Mouse (Mus musculus) G1E (cell line): ENCODE results near the gene Urb1. TPM values are rescaled to one million over a fixed set of nuclear protein-coding genes. Genes with fewer than 3 reads are reported as not detected.

Experiments used
- ATAC-seq: 2 replicates; pipeline ENCODE4 v1.8.0; 2016; ENCODE audit warnings: mild to moderate bottlenecking; ENCODE audit not compliant: insufficient number of reproducible peaks, poor library complexity, low FRiP score, severe bottlenecking; ENCODE audit errors: extremely low read depth
- DNase-seq: peaks from one replicate; pipeline ENCODE4 v3.0.0; 2012; ENCODE audit warnings: low spot score
- H3K27me3 ChIP-seq: 2 replicates; pipeline ENCODE4 v1.6.1; 2012; ENCODE audit warnings: mild to moderate bottlenecking, low read length, inconsistent platforms; ENCODE audit not compliant: insufficient read depth
- H3K36me3 ChIP-seq: replicated peaks from 2 replicates; pipeline ENCODE3; 2012; ENCODE audit warnings: mild to moderate bottlenecking, inconsistent platforms
- H3K4me1 ChIP-seq: 2 replicates; pipeline ENCODE4 v1.6.1; 2012; ENCODE audit warnings: low read depth, low read length, inconsistent platforms, mixed read lengths; ENCODE audit not compliant: insufficient read depth
- H3K4me3 ChIP-seq: 2 replicates; pipeline ENCODE4 v1.5.1; 2012; ENCODE audit warnings: low read depth, mild to moderate bottlenecking, inconsistent platforms, low read length, moderate library complexity, mixed read lengths
- H3K9me3 ChIP-seq: replicated peaks from 2 replicates; pipeline ENCODE4 v1.6.1; 2012; ENCODE audit warnings: inconsistent platforms
- CTCF ChIP-seq: IDR thresholded peaks from 2 replicates; pipeline ENCODE4 v1.5.1; 2012; ENCODE audit warnings: low read depth, low read length, inconsistent platforms, mixed read lengths
- GATA1 ChIP-seq: IDR thresholded peaks from 2 replicates; pipeline ENCODE4 v1.6.1; 2012; ENCODE audit warnings: borderline replicate concordance, low read length, inconsistent platforms, mixed read lengths
- GATA2 ChIP-seq: IDR thresholded peaks from 2 replicates; pipeline ENCODE4 v1.6.1; 2012; ENCODE audit warnings: low read depth, low read length, inconsistent platforms, borderline replicate concordance
- POLR2AphosphoS5 ChIP-seq: IDR thresholded peaks from 2 replicates; pipeline ENCODE4 v1.6.1; 2012; ENCODE audit warnings: low read depth, low read length, inconsistent platforms; ENCODE audit not compliant: insufficient replicate concordance
- TAL1 ChIP-seq: conservative IDR thresholded peaks from 2 replicates; pipeline ENCODE4 v1.6.1; 2012; ENCODE audit warnings: low read depth, low read length, inconsistent platforms, mixed read lengths
- polyA plus RNA-seq: library from polyadenylated mRNA; stranded (reverse); fragments of >175 nt; gene quantifications from 2 replicates; pipeline ENCODE4 v1.2.3, GENCODE M21; 2012
- total RNA-seq, 2 experiments: library from RNA; stranded (forward) in 1 of 2; stranded (reverse) in 1 of 2; fragments of 200-1000 nt in 1 of 2; fragments of >200 nt in 1 of 2; fragmentation: Nextera tagmentation in 1 of 2; gene quantifications; 2 replicates each; pipeline ENCODE4 v1.2.3; 2014 to 2017

Gene Urb1
- total and polyA plus RNA-seq, 3 experiments: 9.8 to 24.2 (median 10.9) TPM

DNA sequence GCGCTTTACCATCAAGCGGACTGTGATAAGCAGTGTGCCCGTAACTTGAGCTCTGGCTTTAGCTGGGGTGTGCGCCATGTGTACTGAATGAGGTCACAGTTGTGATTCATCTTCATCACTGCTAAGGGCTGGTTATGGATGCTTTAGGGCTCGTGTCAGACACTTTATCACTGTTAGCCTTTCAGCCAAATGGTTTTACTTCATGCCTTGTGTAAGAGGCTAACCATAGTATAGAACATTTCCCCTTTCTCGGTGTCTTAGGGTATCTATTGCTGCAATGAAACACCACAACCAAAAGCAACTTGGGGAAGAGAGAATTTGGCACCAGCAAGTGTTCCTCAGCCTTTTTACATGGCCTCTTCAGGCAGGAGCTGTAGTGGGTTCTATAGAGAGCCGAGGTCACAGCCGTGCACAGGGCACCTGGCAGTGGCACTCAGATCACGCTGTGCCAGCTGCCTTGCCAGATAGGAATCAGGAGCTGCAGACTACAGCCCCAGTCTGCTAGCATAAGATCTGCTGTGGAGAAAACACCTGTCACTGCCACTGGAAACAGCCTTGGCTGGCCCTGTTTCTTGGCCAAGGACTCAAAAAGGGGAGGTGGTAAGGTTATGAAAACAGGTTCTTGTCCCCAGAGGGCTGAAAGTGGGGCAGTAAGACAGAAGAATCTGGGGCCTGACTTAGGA lies 44.9 kb downstream of the Urb1 start:
- Histone ChIP-seq H3K4me3 (no peak overlapping the region), H3K4me1 (no peaks in the 10 kb centered on the region; the same call in 1 of the 2 replicates), H3K36me3 (peaks cover 94% of the 10 kb centered on the region), H3K27me3 (no peaks in the 10 kb centered on the region), H3K9me3 (no peaks in the 10 kb centered on the region)
- ATAC-seq: no peak
- TF ChIP-seq GATA2: no peak
- TF ChIP-seq TAL1: no peak
- no peak for TF ChIP-seq CTCF
- no peak for TF ChIP-seq GATA1
- no peak for TF ChIP-seq POLR2AphosphoS5
- DNase-seq: no peak

GRCm38 (mm10) chr16:90760515-90760914 lies 49.7 kb downstream of the Urb1 start:
- H3K4me3 ChIP-seq: no peak overlapping the region
- ATAC-seq (no peak), DNase-seq (no peak)
- H3K27me3 ChIP-seq: no peaks in the 10 kb centered on the region
- H3K9me3 ChIP-seq: no peaks in the 10 kb centered on the region
- no peaks in the 10 kb centered on the region; the same call in 1 of the 2 replicates for H3K4me1 ChIP-seq
- TF ChIP-seq GATA1 (no peak), GATA2 (no peak), CTCF (no peak), TAL1 (no peak), POLR2AphosphoS5 (no peak)
- peaks cover 90% of the 10 kb centered on the region for H3K36me3 ChIP-seq

DNA sequence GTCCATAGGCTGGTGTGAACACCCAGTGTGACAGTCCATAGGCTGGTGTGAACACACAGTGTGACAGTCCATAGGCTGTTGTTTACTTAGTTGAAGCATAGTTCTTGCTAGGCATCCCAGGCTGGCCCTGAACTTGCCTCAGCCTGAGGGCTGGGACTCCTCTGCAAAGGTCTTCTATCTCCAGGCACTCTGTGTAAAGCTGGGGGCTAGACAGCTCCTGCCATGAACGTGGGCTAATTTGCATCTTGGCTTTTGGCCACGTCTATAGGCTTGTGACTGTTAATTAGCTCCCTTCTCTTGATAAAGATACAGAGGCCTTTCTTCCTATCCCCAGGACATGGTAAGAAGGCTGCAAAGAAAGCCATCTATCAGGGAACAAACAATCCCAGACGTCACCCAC lies 50.9 kb downstream of the Urb1 start:
- Histone ChIP-seq H3K4me3 (no peak overlapping the region), H3K27me3 (no peaks in the 10 kb centered on the region), H3K4me1 (no peaks in the 10 kb centered on the region; the same call in 1 of the 2 replicates), H3K36me3 (peaks cover 94% of the 10 kb centered on the region), H3K9me3 (no peaks in the 10 kb centered on the region)
- no peak for TF ChIP-seq POLR2AphosphoS5
- TF ChIP-seq GATA2: no peak
- TF ChIP-seq CTCF: no peak
- TF ChIP-seq TAL1: no peak
- TF ChIP-seq GATA1: no peak
- DNase-seq (no peak), ATAC-seq (no peak)

DNA sequence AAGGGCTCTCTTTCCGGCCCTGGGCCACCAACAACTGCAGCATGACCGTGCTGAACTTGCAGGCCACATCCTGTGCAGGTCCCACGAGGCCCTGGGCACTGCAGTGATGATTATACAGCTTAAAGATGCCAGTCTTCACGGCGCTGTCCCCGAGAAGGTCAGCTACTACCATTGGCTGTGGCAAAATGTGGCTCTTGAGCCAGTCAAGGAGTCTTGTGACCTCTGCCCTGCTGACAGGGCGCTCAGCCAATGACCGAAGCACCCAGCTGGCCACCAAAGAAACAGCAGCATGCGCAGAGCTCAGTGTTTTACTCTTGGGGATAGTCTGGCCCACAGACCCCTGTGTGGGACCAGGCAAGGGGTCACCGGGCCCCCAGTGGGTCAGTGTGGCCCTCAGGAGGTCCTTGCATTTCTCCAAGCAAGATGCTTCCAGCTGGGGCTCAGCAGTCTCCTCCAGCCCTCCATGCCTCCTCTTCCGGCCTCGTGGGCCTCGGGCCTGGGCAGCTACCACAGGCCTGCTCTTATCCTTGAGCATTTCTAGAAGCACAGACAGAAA lies 56.7 kb downstream of the Urb1 start:
- no peaks in the 10 kb centered on the region for H3K9me3 ChIP-seq
- no peaks in the 10 kb centered on the region for H3K27me3 ChIP-seq
- H3K4me3 ChIP-seq: no peak overlapping the region
- 0 out of 2 replicates have a peak, but pooled peaks cover 3% of the 10 kb centered on the region for H3K4me1 ChIP-seq
- DNase-seq (no peak), ATAC-seq (no peak)
- no peak for TF ChIP-seq TAL1
- TF ChIP-seq GATA2: no peak
- no peak for TF ChIP-seq POLR2AphosphoS5
- TF ChIP-seq GATA1: no peak
- TF ChIP-seq CTCF: no peak
- H3K36me3 ChIP-seq: peaks cover 92% of the 10 kb centered on the region

GRCm38 (mm10) chr16:90748169-90748568 lies 62.0 kb downstream of the Urb1 start:
- 0 out of 2 replicates have a peak, but pooled peaks cover 3% of the 10 kb centered on the region for H3K4me1 ChIP-seq
- no peaks in the 10 kb centered on the region for H3K9me3 ChIP-seq
- ATAC-seq (no peak), DNase-seq (no peak)
- TF ChIP-seq GATA1 (no peak), POLR2AphosphoS5 (no peak), CTCF (no peak), GATA2 (no peak), TAL1 (no peak)
- no peak overlapping the region for H3K4me3 ChIP-seq
- peaks cover 45% of the 10 kb centered on the region for H3K36me3 ChIP-seq
- H3K27me3 ChIP-seq: 0 out of 2 replicates have a peak, but pooled peaks cover 5% of the 10 kb centered on the region

DNA sequence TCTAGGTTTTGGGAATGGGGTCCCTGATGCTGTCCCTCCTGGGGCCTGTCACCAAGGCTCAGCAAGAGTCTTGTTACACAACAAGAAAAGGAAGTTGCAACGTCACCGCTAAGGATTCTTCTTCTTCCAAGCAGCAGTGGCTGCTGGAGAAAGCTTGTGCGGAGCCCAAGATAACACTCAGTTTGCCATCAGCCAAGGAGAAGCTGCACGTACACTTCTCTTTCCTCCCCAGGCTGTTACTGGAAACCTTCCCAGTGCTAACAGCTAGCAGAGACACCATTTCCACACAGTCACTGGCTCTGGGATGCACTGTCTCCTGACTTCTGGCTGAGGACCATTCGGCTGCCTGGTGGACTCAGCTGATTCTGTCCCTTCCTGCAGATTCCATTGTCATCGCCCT lies 63.1 kb downstream of the Urb1 start:
- H3K27me3 ChIP-seq: peaks cover 9% of the 10 kb centered on the region
- ATAC-seq (no peak), DNase-seq (no peak)
- H3K4me1 ChIP-seq: 0 out of 2 replicates have a peak, but pooled peaks cover 3% of the 10 kb centered on the region
- no peaks in the 10 kb centered on the region for H3K9me3 ChIP-seq
- H3K4me3 ChIP-seq: no peak overlapping the region
- TF ChIP-seq POLR2AphosphoS5: no peak
- TF ChIP-seq GATA2: no peak
- no peak for TF ChIP-seq CTCF
- no peak for TF ChIP-seq GATA1
- no peak for TF ChIP-seq TAL1
- peaks cover 34% of the 10 kb centered on the region for H3K36me3 ChIP-seq
